Mouse (Mus musculus): ENCODE data around the gene A230050P20Rik.
"Not testable (repeated sequence)": the region's sequence is repeated elsewhere in the genome, so short reads cannot be mapped to it uniquely, and the experiment has no call there.

DNA sequence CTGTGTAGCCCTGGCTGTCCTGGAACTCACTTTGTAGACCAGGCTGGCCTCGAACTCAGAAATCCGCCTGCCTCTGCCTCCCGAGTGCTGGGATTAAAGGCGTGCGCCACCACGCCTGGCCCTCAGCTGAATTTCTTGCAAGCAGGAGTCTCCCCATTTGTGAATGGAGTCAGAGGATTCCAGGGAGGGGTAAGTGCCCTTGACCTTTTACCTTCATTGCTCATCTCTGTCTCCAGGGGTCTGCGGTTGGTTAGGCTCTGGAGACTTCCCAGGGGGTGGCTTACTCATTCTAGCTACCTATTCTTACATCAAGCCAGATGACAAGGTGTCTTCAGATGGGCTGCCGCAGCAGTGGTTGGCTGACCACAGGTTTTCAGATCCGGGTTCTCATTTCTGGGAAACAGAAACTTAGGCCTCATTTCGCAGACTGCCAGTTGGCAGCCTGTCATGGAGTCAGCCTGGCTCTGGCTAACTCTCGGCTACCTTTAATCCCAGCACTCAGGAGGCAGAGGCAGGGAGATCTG, 32.9 kb upstream of the A230050P20Rik start:
- TF ChIP-seq TAL1, GATA1 (IDR thresholded peaks at IDR 0.05; ENCODE audit: low read length): not testable (repeated sequence)

All from erythroblast, embryonic 14.5 days (primary cell).